Mouse (Mus musculus): ENCODE data around the gene Rexo1.

Gene Rexo1

DNA sequence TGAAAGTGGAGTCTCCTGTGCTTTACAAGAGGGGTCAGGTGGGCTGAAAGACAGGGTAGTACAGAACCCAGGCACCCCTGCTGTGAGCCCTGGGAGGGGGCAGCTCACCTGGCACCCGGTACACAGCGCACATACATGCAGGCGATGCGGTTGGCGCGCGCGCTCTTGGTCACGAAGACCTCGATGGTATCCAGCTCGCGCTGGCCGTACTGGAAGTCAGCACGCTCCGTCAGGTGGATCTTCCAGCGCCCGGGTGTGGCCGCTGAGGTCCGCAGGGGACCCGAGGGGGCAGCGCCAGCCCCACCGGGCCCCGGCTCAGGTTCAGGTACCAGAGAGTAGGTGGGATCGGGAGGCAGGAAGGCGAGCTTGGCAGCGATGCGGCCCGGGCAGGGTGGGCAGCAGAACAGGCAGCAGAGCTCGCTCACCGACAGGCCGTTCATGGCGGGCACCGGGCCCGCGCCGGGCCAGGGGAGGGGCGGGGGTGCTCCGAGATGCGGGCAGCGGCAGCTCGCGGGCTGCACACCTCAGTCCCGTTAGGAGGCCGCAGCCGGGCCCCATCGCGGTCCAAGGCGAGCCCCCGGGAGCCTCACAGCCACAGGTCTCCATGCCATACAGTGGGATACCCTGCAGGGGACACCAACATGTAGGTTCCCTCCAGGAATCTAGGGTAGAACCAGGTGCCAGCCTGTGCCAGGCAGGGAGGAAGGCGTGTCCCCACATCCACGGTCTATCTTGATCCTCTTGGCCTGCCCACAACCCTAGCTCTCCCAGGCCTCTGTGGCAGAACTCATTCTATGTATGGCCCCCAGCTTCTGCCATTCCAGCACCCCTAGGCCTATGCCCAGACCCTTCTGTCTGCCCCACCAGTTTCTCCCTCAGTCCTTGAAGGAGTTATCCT is 25.3 kb upstream of the Rexo1 start:
- in situ Hi-C loops (cut with MboI; ENCODE audit: low pct_unique_long_range_greater_than_20kb in 1 of 2, low sequenced_read_pairs in 2 of 2, unreplicated experiment in 1 of 2): no loop called here

DNA sequence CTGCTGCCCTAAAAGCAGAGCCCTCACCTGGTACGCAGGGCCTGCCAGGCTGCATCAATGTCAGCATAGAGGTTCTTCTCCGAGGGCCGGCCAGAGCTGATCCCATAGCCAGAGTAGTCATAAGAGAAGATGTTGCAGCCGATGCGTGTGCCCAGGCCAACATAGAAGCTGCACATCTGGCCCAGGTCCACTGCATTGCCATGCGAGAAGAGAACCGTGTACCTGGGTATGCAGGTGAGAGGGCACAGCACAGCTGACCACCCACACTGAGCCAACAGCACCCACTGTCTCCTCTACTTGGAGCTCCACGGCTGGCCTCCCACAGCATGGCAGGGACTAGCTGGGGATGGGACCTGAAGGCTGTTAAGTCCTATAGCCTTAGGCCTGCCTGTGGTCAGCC is 24.2 kb upstream of the Rexo1 start:
- in situ Hi-C loops (cut with MboI; ENCODE audit: low pct_unique_long_range_greater_than_20kb in 1 of 2, low sequenced_read_pairs in 2 of 2, unreplicated experiment in 1 of 2): no loop called here

DNA sequence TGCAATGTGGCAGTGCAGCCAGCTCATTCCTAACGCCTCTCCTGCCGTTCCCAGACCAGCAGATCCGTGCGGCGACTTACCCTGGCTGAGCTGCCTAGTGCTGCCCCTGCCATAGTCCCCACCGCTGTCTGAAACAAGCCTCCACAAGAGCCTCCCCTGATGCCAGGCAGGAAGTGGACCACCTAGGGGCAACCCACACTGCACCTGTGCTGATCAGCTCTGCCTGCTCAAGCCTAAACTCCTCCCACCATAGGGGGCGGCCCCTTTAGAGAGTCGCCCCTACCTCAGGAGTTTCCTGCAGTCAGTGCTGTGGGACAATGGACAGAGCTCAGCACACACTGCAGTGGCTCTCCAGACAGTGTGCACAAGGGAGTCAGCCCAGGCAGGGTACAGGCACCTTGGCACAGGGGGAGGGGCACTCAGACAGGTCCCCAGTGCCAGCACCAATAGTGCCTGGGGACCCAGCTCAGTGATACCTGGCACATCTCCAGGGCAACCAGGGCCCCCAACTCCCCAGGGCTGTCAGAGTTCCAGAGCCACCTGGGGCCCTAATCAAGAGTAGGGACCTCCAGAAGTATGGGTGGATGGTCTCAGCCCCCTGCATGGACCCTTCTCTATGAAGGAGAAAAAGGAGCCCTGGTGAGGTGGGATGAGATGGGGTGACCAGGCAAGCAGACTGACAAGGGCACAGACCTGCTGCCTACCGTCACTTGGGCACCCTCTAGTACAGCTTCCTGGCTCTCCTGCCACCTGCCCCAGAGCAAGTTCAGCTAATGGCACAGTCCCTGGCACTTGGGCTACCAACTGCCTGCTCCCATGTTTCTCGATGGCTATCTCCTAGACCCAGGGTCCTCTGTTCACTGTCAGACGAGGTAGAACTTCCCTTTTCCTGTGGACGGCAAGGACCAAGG is 23.5 kb upstream of the Rexo1 start:
- in situ Hi-C loops (cut with MboI; ENCODE audit: low pct_unique_long_range_greater_than_20kb in 1 of 2, low sequenced_read_pairs in 2 of 2, unreplicated experiment in 1 of 2): no loop called here

DNA sequence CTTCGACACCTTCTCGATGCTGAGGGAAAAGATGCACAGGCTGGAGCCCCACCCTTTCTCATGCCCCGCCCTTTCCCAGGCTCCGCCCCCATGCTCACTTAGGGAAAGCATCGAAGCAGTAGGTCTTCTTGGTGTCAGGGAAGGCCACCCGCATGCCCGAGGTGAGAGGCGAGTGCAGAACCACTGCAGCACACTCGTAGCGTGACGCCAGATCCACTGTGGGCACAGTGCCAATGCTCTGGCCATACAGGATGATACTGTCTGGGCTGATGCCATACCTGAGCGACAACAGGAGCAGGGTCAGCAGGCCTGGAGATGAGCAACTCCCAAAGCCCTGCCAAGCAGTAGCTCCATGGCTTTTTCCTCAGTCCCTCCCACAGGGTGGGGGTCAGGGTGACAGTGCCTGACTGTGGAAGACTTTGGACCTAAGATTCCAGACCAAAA is 22.7 kb upstream of the Rexo1 start:
- in situ Hi-C loops (cut with MboI; ENCODE audit: low pct_unique_long_range_greater_than_20kb in 1 of 2, low sequenced_read_pairs in 2 of 2, unreplicated experiment in 1 of 2): no loop called here

DNA sequence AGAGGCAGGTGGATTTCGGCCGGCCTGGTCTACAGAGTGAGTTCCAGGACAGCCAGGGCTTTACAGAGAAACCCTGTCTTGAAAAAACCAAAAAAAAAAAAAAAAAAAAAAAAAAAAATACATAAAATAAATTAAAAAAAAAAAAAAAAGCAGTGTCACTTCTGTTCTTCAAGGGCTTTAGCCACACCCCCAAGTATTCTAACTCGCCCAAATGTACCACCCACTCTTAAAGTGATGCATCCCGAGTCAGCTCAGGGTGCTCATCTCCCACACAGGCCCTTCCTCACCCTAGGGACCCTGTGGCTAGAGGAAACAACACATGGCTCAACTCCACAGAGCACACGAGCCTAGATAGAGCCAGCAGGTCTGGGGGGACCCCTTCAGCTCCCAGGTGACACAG is 21.7 kb upstream of the Rexo1 start:
- in situ Hi-C loops (cut with MboI; ENCODE audit: low pct_unique_long_range_greater_than_20kb in 1 of 2, low sequenced_read_pairs in 2 of 2, unreplicated experiment in 1 of 2): no loop called here

DNA sequence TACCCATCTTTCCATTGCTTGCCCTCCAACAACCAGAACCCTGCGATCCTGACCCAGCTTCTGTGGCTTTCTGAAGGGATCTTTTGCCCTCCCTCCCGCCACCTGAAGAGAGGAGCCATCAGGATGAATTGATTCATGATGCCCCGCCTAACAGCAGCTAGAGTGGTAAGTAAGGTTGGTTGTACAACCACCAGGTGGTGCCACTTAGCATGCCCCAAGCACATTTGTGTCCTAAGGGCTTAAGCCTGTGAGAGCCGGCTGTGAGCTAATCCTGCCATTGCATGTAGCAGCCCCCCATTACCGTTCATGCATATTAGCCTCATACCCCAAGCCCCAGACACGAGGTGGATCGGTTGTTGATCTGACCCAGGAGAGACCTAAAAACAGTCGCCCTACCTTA is 17.6 kb upstream of the Rexo1 start:
- in situ Hi-C loops (cut with MboI; ENCODE audit: low pct_unique_long_range_greater_than_20kb in 1 of 2, low sequenced_read_pairs in 2 of 2, unreplicated experiment in 1 of 2): loop anchor here (5.0 to 10.0 kb wide), 2 partner anchors 103 to 106 kb away; no protein-coding TSS in a partner anchor

DNA sequence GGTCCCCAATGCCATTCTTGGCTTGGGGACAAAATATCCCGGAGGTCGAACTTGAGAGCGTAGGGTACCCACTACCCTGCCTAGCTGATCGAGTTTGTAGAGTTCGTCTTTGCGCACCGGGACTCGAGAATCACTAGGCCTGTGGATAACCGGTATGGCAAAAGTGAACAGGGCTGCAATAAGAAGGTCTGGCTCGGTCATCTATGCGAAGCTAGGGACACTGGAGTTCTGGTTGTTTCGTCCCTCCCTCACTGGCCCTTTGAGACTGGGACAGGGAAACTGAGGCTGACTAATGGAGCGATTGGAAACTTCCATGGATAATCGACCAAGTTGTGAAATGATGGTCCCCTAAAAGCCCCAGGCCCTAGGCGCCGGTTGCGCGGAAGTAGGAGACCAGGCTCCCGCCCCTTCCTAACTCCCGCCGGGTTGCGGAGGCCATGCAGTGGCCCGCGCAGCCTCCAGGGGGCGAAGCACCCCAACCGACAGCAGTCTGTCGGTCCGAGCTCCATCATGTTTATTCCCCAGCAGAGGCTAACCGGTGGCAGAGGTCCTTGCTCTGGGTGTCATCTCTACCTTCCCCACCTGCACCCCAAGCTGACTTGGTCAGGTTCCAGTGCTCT is 16.9 kb upstream of the Rexo1 start:
- in situ Hi-C loops (cut with MboI; ENCODE audit: low pct_unique_long_range_greater_than_20kb in 1 of 2, low sequenced_read_pairs in 2 of 2, unreplicated experiment in 1 of 2): loop anchor here (5.0 to 10.0 kb wide), 2 partner anchors 104 to 107 kb away; no protein-coding TSS in a partner anchor

DNA sequence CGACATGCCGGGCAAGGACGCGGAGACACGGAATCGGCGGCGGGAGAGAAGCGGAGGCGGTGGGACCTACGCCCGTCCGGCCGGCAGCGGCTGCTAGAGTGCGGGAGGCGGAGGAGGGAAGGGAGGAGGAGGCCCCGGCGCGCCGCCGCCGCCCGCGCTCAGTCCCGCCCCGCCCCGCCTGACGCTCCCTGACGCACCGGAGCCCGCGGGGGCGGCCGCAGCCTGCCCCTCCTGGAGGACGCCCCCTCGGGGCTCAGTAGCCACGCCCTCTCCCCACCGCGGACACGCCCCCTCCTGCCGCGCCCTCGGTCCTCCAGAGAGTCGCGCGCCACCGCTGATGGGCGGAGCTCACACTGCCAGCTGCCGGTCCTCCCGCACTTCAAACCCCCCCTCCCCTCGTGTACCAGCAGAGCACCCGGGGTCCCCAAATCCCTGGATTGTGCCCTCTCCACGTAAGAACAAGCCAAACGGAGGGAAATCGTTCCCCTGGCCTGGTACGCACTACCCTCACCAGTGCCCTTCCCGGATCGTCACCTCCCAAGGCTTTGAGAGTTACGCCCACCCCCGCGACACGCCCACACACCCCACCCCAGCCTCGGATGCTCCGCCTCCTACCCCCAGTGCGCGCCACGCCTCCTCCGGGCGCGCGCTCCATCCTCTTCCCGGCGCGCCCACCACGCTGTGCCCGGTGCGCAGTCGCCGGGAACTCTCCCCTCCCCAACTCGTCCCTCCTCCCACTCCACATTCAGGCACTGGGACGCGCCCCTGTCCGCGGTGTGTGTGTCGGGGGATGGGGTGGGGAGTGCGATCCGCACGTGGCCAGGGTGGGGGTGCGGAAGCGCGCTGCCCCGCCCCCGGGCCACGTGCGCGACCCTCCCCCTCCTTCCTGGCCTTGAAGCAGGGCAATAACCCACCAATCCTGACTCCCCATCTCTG is 16.1 kb upstream of the Rexo1 start, which contains the start of gene Klf16:
TSS of gene Klf16 (minus strand) at position 127 of the 936 bp plus-strand sequence.
- in situ Hi-C loops (cut with MboI; ENCODE audit: low pct_unique_long_range_greater_than_20kb in 1 of 2, low sequenced_read_pairs in 2 of 2, unreplicated experiment in 1 of 2): loop anchor here (5.0 to 10.0 kb wide), 2 partner anchors 105 to 107 kb away; no protein-coding TSS in a partner anchor

DNA sequence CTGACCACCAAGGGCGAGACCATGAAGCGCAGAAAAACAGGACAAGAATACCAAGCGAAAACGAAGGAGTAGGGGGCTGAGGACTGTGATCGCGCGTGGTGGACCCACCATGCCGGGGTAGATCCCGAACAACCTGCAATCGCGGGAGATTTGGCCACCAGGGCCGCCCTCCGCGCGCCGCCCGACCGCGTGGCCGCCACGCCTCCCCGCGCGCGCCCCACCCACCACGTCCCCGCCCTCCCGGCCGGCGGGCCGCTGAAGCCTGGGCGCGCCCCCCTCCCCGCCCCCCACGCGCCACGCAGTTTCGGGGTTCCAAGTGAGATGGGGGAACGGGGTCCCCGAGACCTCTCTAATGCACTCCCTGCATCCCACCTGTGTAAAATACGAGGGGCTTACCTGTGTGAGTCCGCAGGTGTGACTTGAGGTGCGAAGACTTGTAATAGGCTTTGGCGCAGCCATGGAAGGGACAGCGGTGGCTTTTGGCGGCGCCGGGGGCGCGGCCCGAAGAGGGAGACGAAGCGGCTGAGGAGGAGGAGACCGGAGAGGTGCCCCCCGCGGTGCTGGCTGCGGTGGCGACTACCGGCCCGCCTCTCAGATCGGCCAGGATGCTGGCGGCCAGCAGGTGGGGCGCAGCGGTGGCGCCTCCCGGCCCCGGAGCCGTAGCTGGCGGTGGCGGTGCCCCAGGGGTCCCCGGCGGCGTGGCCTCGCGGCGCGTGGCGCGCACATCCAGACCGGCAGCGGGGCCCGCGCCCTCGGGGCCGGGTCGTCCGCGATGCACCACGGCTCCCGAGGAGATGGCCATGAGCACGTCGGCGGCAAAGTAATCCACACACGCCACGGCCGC is 15.2 kb upstream of the Rexo1 start:
- in situ Hi-C loops (cut with MboI; ENCODE audit: low pct_unique_long_range_greater_than_20kb in 1 of 2, low sequenced_read_pairs in 2 of 2, unreplicated experiment in 1 of 2): loop anchor here (5.0 to 10.0 kb wide), 2 partner anchors 106 to 108 kb away; no protein-coding TSS in a partner anchor

DNA sequence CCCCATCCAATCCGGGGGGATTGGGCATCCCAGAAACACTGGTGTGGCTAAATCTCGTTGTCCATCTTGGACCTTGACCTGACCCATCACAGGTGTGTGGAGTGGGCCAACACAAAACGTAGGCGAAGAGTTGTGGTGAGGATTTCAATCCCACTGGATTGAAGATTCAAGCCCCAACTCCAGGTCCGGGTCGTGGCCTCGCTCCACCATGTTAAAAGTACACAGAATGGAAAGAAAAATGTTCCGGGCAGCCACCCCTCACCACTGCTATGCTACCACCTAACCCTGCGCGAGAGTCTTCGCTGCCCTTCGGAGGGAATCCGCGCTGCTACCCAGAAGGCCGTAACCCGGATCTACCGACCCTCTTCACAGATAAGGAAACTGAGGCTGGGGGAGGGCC is 14.6 kb upstream of the Rexo1 start:
- in situ Hi-C loops (cut with MboI; ENCODE audit: low pct_unique_long_range_greater_than_20kb in 1 of 2, low sequenced_read_pairs in 2 of 2, unreplicated experiment in 1 of 2): loop anchor here (5.0 to 10.0 kb wide), 2 partner anchors 106 to 109 kb away; no protein-coding TSS in a partner anchor

DNA sequence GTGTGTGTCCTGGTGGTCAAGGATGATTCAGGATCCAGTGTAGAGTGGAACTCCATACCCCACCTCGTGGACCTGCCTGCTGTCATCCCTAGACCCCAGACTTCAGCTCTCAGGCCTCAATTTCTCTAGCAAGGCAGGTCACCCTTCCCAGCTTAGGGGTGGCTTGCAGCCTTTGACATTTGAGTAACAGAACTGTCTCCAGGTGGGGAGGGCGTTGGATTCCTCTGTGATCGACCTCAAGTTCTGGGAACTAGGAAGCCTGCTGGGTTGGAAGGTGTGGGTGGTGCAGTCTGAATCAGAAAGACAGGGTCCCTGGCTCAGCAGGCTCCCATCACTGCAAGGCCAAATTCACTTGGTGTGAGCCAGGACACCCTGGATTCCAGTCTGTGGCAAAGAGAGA is 13.5 kb upstream of the Rexo1 start:
- in situ Hi-C loops (cut with MboI; ENCODE audit: low pct_unique_long_range_greater_than_20kb in 1 of 2, low sequenced_read_pairs in 2 of 2, unreplicated experiment in 1 of 2): loop anchor here (5.0 to 10.0 kb wide), 2 partner anchors 107 to 110 kb away; no protein-coding TSS in a partner anchor

DNA sequence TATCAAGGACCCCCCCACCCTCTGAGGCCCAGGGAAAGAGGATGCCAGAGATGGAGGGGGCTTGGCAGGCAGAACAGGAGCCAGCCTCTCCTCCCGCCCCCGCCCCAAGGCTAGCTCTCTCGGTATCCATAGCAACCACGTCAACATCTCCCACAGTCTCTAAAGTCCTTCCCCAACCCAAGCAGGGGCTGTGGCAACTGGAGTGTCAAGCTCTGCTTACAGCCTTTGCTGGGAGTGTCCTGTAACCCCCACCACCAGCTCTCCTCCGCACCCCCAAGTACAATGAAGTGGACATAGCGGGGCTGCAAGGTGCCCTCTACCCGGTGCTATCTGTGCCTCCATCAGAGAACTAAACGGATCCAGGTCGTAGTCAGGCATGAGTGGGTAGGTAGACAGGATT is 12.6 kb upstream of the Rexo1 start:
- in situ Hi-C loops (cut with MboI; ENCODE audit: low pct_unique_long_range_greater_than_20kb in 1 of 2, low sequenced_read_pairs in 2 of 2, unreplicated experiment in 1 of 2): loop anchor here in 1 of 2 experiments (10.0 kb wide), 1 partner anchor 111 kb away; no protein-coding TSS in a partner anchor

DNA sequence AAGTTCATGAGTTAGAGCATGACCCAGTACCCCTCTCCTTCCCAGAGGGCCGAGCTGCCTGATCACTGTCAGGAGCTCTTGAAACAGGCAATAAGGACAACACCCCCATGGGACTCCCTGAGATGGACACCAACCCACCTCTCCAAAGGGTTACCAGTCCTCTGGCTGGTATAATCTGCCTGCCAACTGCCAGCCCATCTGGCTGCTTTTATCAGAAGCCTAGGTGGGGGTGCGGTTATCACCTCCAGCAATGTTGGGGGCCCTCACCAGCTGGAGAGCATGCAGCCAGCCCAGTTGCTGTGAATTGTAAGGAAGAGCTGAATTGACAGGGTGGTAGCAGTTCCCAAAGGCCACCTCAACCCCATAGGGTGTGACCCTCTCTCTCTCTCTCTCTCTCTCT is 11.1 kb upstream of the Rexo1 start:
- in situ Hi-C loops (cut with MboI; ENCODE audit: low pct_unique_long_range_greater_than_20kb in 1 of 2, low sequenced_read_pairs in 2 of 2, unreplicated experiment in 1 of 2): loop anchor here in 1 of 2 experiments (10.0 kb wide), 1 partner anchor 112 kb away; no protein-coding TSS in a partner anchor

DNA sequence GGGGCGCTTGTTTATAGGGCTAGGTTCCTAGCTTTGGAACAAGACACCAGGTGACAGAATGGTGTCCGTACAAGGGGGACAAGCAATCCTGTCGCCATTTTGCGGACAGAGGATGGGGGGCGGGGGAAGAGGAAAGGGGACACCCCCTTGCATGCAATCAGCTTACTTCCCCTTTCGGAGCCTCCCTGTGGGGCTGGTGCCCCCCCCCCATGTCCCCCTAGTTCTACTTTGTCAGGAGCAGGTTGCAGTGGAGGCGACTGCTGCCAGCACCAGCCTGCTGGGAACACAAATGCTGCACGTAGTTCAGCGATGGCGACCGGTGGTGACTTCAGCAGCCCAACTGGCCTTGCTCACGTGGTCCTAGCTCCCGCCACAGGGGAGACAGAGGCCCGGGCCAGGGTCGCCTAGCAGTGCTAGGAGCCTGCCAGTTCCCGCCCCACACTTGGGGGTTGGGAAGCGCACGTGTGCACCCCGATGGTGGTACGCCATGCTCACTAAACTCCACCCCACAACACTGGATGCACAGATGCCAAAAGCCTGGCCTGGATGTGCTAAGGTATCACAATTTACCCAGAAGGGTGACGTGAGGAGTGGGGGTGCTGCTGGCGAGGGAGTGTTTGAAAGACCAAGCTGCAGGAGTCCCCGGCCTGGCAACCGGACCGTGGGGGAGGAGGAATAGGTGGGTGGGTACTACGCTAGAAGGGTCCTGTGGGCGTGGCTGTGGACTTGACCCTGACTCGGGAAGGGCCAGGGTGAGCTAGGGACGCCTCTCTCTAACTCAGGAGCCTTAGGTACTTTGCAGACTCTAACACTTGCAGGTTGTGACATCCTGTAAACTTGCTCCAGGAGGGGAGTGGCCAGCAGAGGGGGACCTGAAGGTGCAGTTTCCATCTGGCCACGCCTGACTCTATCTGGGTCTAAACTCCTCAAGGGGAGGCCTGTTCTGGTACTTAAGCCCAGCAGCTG is 9.8 kb upstream of the Rexo1 start:
- in situ Hi-C loops (cut with MboI; ENCODE audit: low pct_unique_long_range_greater_than_20kb in 1 of 2, low sequenced_read_pairs in 2 of 2, unreplicated experiment in 1 of 2): loop anchor here in 1 of 2 experiments (10.0 kb wide), 1 partner anchor 114 kb away; no protein-coding TSS in a partner anchor

DNA sequence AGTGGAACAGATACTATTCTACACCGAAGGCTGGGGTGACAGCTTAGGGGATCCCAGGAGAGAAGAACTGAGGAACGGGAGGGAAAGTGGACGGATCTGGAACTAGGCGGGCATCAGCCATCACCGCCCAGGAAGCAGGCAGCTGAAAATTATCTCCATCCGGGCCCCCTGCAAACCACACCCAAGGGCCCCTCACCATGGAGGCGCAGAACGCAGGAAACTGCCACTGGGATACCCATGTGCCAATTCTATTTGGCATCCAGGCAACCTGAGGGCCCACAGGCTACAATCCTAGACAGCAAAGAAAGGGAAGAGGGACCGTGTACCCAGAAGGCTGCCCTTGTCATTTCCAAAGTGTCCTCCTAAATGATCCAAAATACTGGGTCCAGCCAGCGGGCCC is 9.1 kb upstream of the Rexo1 start:
- in situ Hi-C loops (cut with MboI; ENCODE audit: low pct_unique_long_range_greater_than_20kb in 1 of 2, low sequenced_read_pairs in 2 of 2, unreplicated experiment in 1 of 2): loop anchor here in 1 of 2 experiments (10.0 kb wide), 1 partner anchor 114 kb away; no protein-coding TSS in a partner anchor
